Mouse (Mus musculus) kidney, embryonic 14.5 days (tissue): ENCODE data around the gene Actn4. TPM values are rescaled to one million over a fixed set of nuclear protein-coding genes. Genes with fewer than 3 reads are reported as not detected.

Experiments used
- ATAC-seq: fragments of 200-750 bp; cut with Nextera tagmentation; 2 replicates; pipeline ENCODE4 v1.8.0; 2017; ENCODE audit warnings: moderate number of reproducible peaks, mild to moderate bottlenecking, moderate TSS enrichment, moderate library complexity; ENCODE audit not compliant: low FRiP score, low TSS enrichment
- H3K27ac ChIP-seq: fragments of 300-500 bp; sonication (generic); 2 replicates; pipeline ENCODE4 v1.5.1; 2014; ENCODE audit warnings: low read depth, mild to moderate bottlenecking, low read length, moderate library complexity, mixed read lengths
- H3K27me3 ChIP-seq: fragments of 300-500 bp; sonication (generic); 2 replicates; pipeline ENCODE4 v1.6.1; 2014; ENCODE audit warnings: mild to moderate bottlenecking, low read length; ENCODE audit not compliant: control insufficient read depth, insufficient read depth
- H3K36me3 ChIP-seq: fragments of 300-500 bp; sonication (generic); 2 replicates; pipeline ENCODE4 v1.6.1; 2014; ENCODE audit warnings: low read length, mixed read lengths; ENCODE audit not compliant: control insufficient read depth, insufficient read depth
- H3K4me1 ChIP-seq: fragments of 300-500 bp; sonication (generic); 2 replicates; pipeline ENCODE4 v1.6.1; 2014; ENCODE audit warnings: low read length, mixed read lengths; ENCODE audit not compliant: control insufficient read depth, insufficient read depth
- H3K4me2 ChIP-seq: fragments of 300-500 bp; sonication (generic); replicated peaks from 2 replicates; pipeline ENCODE4 v1.6.1; 2014; ENCODE audit warnings: low read depth, mild to moderate bottlenecking, low read length
- H3K4me3 ChIP-seq: fragments of 300-500 bp; sonication (generic); 2 replicates; pipeline ENCODE4 v1.5.1; 2014; ENCODE audit warnings: mild to moderate bottlenecking, low read length
- H3K9ac ChIP-seq: fragments of 300-500 bp; sonication (generic); 2 replicates; pipeline ENCODE4 v1.6.1; 2014; ENCODE audit warnings: low read depth, mild to moderate bottlenecking, low read length, moderate library complexity
- H3K9me3 ChIP-seq: fragments of 300-500 bp; sonication (generic); 2 replicates; pipeline ENCODE4 v1.6.1; 2016; ENCODE audit warnings: low read length; ENCODE audit not compliant: control insufficient read depth
- WGBS: fragments of 180-500 bp; shearing (Covaris S2); extraction: QIAGEN DNeasy Blood & Tissue Kit; methylation state at CpG from one replicate; pipeline ENCODE4 v1.1.7; 2014; 5-methylcytosine and 5-hydroxymethylcytosine counted together
- polyA plus RNA-seq: library from polyadenylated mRNA; unstranded; fragments of >200 nt; fragmentation: Nextera tagmentation; extraction: Ambion mirVana; gene quantifications from 2 replicates; pipeline ENCODE4 v1.2.1, GENCODE M21; 2014

Gene Actn4
- polyA plus RNA-seq, 1 experiment from 2014 or later, result 239 TPM

DNA sequence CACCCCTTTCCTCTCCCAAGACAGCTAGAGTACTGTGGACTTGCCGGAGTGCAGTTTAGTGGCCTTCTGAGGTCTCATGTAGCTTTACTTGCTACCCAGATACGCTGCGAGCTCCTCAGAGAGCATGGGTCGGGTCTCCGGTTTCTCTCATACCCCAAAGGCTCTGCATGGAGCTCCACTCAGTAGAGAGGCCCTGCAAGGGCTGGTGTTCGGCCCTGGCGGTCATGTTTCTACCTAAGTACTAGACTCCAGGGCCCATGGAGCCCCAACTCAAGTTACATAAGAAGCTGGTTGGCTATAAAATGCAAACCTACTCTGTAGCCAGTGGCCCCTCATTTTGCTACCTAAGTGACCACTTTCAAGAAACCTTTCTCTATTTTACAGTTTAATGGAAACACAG, 13.4 kb downstream of the Actn4 start:
- Histone ChIP-seq H3K27ac (peak overlapping the region; percentile 19; the same call in 1 of the 2 replicates), H3K36me3 (peaks cover 3% of the 10 kb centered on the region; the same call in 1 of the 2 replicates), H3K27me3 (no peaks in the 10 kb centered on the region), H3K9ac (no peak overlapping the region), H3K4me3 (no peak overlapping the region), H3K4me2 (no peak overlapping the region), H3K9me3 (no peaks in the 10 kb centered on the region), H3K4me1 (peaks cover 86% of the 10 kb centered on the region)
- no peak for ATAC-seq
- 48% methylated on average over 7 of the region's 7 CpGs for WGBS

DNA sequence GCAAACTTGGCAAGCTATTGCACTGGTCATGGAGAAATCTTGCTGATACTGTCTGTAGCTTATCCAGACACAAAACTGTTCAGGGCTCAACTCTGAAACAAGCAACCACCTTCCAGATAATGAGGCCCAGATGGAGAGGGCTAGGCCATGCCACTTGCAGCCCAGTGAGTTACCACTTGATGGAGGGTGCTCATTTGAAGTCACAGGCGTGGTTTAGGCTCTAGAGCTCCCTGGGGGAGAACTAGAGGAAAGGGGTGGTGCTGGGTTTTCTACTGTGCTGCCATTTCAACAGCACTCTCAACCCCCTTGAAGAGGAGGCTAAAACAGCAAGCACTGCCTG, 15.9 kb downstream of the Actn4 start:
- Histone ChIP-seq H3K4me2 (no peak overlapping the region), H3K36me3 (peaks cover 3% of the 10 kb centered on the region; the same call in 1 of the 2 replicates), H3K4me3 (no peak overlapping the region), H3K27me3 (no peaks in the 10 kb centered on the region), H3K9ac (no peak overlapping the region; the same call in 1 of the 2 replicates), H3K27ac (peak overlapping the region; percentile 85), H3K4me1 (peaks cover 71% of the 10 kb centered on the region), H3K9me3 (no peaks in the 10 kb centered on the region)
- WGBS, result 40% methylated on average over 1 of the region's 1 CpGs
- ATAC-seq, result no peak

DNA sequence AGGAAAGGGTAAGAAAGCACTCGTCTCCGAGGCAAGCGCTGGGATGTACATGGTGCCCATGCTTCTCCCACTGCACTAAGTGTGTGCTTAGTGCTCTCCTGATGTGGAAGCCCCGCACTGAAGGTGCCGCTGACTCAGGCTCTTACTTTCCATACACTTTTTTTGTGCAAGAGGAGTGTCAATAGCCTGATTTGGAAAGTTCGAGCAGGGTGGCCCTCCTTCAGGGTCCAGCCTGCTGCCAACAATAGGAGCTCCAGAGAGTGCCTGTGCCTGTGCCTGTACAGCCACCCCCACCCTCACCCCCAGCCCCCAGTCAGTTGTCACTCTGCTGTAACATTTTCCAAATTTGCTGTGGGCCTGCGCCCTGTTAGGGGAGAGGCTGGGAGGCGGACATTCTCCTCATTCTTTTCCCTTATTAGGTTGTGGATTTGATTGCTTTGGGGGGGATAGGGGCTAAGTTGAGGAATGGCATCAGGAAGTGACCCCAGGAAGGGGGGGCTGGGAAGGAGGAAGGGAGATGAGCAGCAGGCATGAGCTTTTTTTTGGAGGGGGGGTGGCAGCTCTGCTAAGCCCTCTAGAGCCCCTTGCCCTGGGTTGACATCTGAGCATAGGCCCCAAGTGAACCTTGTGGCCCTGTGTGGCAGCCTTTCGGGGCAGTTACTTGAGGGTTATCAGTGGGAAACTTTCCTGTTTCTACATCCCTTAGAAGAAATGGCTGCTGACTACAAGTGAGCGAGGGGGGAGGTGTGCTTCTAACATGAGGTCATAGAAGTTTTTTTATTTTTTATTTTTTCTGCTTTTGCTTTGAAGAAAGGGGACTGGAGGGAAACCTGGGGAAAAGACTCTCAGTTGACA, 16.5 kb downstream of the Actn4 start:
- ATAC-seq, result peak; percentile 48
- Histone ChIP-seq H3K36me3 (peaks cover 3% of the 10 kb centered on the region; the same call in 1 of the 2 replicates), H3K27ac (peak overlapping the region; percentile 85), H3K4me3 (no peak overlapping the region), H3K27me3 (no peaks in the 10 kb centered on the region), H3K9me3 (no peaks in the 10 kb centered on the region), H3K4me1 (peaks cover 68% of the 10 kb centered on the region), H3K9ac (peak overlapping the region; percentile 14; the same call in 1 of the 2 replicates), H3K4me2 (peak overlapping the region; percentile 15; the same call in 1 of the 2 replicates)
- 15% methylated on average over 10 of the region's 10 CpGs for WGBS

DNA sequence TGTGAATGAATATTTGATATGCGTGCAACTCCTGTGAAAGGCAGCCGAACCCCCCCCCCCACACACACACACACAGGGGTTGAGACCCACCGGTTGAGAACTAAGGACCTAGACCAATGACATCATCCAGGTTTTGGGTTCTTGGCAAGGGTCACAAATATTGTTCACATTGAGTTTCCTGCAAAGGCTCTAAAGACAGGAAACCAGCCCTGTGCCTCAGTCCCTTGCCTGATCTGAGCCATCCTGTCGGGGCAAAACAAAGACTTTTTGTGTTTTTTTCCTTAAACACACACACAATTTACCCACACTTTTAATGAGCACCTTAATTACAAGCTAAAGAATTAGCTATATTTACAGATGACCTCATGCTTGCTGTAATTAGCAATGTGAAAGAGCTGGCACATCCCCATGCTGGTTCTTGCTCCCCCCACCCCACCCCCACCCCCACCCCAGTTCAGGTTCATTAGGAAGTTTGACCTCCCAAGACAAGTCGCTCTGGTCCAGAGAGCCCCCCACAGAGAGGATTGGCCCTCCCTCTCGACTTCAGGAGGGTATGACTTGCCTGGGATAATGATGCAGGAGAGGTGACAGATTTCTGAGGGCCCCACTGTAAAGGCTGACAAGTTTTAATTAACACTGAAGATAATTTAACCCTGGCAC, 17.3 kb downstream of the Actn4 start:
- H3K36me3 ChIP-seq, result peaks cover 3% of the 10 kb centered on the region; the same call in 1 of the 2 replicates
- H3K4me3 ChIP-seq, result no peak overlapping the region
- 0 out of 2 replicates have a peak, but pooled peaks have one; percentile 5 for ATAC-seq
- H3K9ac ChIP-seq, result peak overlapping the region; percentile 14; the same call in 1 of the 2 replicates
- H3K4me1 ChIP-seq, result peaks cover 71% of the 10 kb centered on the region
- H3K9me3 ChIP-seq, result no peaks in the 10 kb centered on the region
- H3K27me3 ChIP-seq, result no peaks in the 10 kb centered on the region
- 45% methylated on average over 6 of the region's 6 CpGs for WGBS
- 0 out of 2 replicates have a peak overlapping the region, but pooled peaks have one; percentile 15 for H3K4me2 ChIP-seq
- peak overlapping the region; percentile 85 for H3K27ac ChIP-seq

DNA sequence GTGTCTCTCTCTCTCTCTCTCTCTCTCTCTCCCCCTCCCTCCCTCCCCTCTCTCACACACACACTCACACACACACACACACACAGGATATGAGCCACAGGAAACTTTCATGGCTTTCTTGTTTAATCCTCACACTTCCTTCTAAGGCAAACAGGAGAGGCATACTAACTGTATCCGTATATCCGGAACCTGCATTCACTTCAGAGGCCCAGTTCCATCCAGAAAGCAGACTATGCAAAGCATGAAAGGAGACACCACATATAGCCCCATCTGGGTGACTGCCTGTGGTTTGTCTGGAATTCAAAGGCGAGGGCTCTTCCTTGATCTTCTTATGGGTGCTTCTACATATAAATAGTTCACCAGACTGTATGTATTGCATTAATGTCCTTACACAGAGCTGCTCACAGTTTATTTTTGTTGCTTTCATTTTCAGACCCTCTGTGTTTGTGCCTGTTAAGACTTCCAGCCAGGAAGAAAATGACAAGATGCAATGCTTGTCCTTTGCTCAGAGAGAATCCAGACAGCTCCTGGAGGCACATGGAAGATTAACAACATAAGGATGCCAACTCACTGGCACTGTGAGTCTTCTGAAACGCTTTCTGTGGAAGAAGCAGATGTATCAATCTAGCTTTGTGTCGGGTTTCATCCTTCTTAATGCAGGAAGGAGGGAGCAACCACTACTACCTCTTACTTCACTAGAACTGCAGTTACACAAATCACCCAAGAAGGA, 18.5 kb downstream of the Actn4 start:
- Histone ChIP-seq H3K9me3 (no peaks in the 10 kb centered on the region), H3K9ac (no peak overlapping the region), H3K4me2 (no peak overlapping the region), H3K27me3 (no peaks in the 10 kb centered on the region), H3K36me3 (peaks cover 3% of the 10 kb centered on the region; the same call in 1 of the 2 replicates), H3K27ac (peak overlapping the region; percentile 15; the same call in 1 of the 2 replicates), H3K4me3 (no peak overlapping the region), H3K4me1 (peaks cover 71% of the 10 kb centered on the region)
- 65% methylated on average over 5 of the region's 5 CpGs for WGBS
- ATAC-seq, result no peak

DNA sequence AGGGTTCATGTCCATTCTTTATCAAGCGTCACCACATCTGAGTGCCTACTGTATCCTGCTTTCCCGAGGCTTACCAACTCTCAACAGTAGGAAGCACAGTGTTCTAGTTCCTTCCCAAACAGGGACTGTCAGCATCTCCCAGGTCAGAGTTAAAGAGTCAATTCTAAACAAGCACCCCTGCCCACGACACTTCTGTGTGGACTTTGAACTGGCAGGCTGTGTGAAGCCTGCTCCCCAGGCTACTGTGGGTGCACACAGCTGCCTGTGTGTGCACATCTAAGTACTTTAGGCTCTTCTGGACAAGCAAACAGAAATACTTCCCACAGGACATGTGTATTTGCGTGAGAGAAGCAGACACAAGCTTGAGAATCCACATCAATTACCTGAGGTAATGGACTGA, 20.6 kb downstream of the Actn4 start:
- no peak overlapping the region for H3K4me2 ChIP-seq
- H3K9ac ChIP-seq, result no peak overlapping the region
- no peaks in the 10 kb centered on the region for H3K36me3 ChIP-seq
- H3K9me3 ChIP-seq, result no peaks in the 10 kb centered on the region
- no peak overlapping the region for H3K4me3 ChIP-seq
- WGBS, result 71% methylated on average over 4 of the region's 4 CpGs
- H3K27ac ChIP-seq, result peak overlapping the region; percentile 66
- ATAC-seq, result no peak
- peaks cover 55% of the 10 kb centered on the region for H3K4me1 ChIP-seq
- H3K27me3 ChIP-seq, result no peaks in the 10 kb centered on the region

DNA sequence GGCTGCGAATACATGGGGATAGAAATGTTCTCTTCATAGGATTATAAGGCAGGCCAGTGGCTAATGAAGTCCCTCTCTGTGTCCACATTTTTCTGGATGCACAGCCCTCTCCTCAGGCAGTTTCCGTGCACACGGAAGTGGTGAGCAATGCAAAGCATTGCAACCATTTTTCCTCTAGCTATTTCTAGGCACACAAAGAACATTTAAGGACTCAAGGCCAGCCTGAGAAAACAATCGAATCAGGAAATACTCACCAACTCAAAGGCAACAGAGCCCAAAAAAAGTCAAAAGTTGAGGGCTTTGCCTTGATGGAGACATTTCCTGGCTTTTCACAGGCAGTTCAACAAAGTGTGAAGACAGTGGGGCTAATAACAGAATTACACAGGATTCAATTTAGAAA, 21.0 kb downstream of the Actn4 start:
- no peaks in the 10 kb centered on the region for H3K27me3 ChIP-seq
- H3K4me3 ChIP-seq, result no peak overlapping the region
- H3K36me3 ChIP-seq, result 0 out of 2 replicates have a peak, but pooled peaks cover 2% of the 10 kb centered on the region
- ATAC-seq, result no peak
- no peak overlapping the region for H3K4me2 ChIP-seq
- no peak overlapping the region for H3K9ac ChIP-seq
- H3K9me3 ChIP-seq, result no peaks in the 10 kb centered on the region
- peak overlapping the region; percentile 66 for H3K27ac ChIP-seq
- peaks cover 55% of the 10 kb centered on the region for H3K4me1 ChIP-seq
- WGBS, result 67% methylated on average over 4 of the region's 4 CpGs

DNA sequence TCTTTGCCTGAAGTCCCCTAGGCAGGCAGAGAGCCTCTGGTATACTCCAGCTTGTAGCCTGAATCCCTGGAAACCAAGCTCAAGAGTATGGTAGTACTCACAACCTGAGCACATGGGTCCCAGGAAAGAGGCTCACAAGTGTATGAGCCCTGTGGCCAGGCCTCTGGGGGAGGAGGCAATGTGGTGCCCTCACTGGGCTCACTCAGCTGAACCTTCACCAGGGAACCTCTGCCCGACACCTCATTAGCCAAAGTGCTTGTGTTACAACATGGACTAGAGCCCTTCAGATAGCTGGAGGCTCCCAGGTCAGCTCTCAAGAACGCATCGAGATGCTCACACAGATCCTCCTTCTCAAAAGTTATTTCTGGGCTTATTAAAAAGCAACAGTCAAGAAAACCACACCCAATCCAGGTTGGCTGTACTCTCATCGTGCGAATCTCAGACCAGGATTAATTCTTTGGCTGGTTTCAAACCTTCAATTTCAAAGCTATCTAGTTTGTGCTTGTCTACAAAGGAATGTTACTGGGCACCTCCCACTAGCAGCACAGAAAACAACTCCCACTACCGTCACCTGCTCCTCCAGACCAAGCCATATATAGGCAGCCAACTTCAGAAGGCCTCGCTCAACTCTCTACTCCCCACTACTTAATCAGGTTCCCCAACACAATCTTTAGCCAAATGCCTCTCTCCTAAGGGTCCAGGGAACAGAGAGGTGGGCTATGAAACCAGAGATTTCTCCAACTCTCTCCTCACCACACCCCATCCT, 22.5 kb downstream of the Actn4 start:
- ATAC-seq, result 0 out of 2 replicates have a peak, but pooled peaks have one; percentile 40
- Histone ChIP-seq H3K27me3 (no peaks in the 10 kb centered on the region), H3K4me3 (no peak overlapping the region), H3K9me3 (no peaks in the 10 kb centered on the region), H3K4me2 (no peak overlapping the region), H3K4me1 (peaks cover 42% of the 10 kb centered on the region), H3K9ac (peak overlapping the region; percentile 28; the same call in 1 of the 2 replicates), H3K27ac (peak overlapping the region; percentile 60), H3K36me3 (0 out of 2 replicates have a peak, but pooled peaks cover 2% of the 10 kb centered on the region)
- 66% methylated on average over 7 of the region's 7 CpGs for WGBS
